Mouse (Mus musculus) E14TG2a.4 (cell line): Measurements from ENCODE around the gene Man2a1.

ENCODE experiments used
- CTCF ChIP-seq: conservative IDR thresholded peaks from 2 replicates; pipeline ENCODE4 v1.5.1; 2014; ENCODE audit warnings: low read length
- POU5F1 ChIP-seq: IDR thresholded peaks from 2 replicates; pipeline ENCODE4 v1.6.1; 2014; ENCODE audit warnings: low read length, borderline replicate concordance

GRCm38 (mm10) chr17:64789175-64789574 is 188.6 kb downstream of the Man2a1 start:
- TF ChIP-seq CTCF (no peak), POU5F1 (no peak)
